In the genomic region with DNA sequence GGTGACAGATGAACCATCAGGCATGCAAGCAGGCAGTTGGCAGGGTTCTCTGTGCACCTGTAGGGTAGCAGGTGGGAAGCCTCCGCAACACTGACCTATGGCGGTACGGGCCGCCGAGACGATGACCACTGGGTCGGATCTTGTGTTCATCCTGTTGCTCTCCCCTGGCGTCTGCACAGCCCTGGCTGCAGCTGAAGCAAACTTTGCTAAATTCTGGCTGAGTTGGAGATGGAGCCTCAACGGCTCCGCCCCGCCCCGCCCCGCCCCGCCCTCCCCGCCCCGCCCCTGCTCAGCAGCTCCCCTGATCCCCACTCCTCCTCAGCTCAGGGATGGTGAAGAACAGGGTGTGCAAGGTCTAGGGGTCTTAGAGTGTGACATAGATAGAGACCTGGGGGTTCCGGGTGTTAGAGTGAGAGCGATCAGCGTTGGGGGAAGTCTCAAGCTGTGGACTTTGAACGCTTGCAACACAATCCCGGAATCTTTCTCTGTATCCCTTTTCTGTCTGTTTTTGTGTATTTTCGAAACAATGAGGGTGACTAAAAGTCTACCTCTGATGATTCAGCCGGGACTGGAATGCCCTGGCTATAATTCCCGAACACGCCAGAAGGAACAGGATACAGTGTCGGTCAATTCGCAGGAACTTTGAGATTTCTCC, we compare ENCODE assay signal across 8 mouse cellular contexts. TPM values are rescaled to one million over a fixed set of nuclear protein-coding genes. Genes with fewer than 3 reads are reported as not detected.
A peak's percentile ranks its signal among the peaks of the same experiment; 100 is the strongest.
DNase-seq lines count a peak whose midpoint lies in the region; ATAC-seq and TF ChIP-seq lines count a peak whose summit lies in the region.

TSS of gene Acat3 (minus strand) at position 450 of the 655 bp plus-strand sequence.

- TF ChIP-seq CTCF in lung, embryonic 14.5 days (IDR thresholded peaks at IDR 0.05; ENCODE audit: low read depth) = no peak

- no peak within 1 kb of the TSS for H3K9ac ChIP-seq in lung, embryonic 14.5 days
- peak within 1 kb of the TSS; percentile 54 for H3K9ac ChIP-seq in limb, embryonic 13.5 days
- no peak within 1 kb of the TSS for H3K9ac ChIP-seq in neural tube, embryonic 15.5 days (replicated peaks)

- peaks cover 27% of the 10 kb centered on the region for H3K36me3 ChIP-seq in lung, embryonic 14.5 days (ENCODE audit: insufficient read depth)
- H3K36me3 ChIP-seq in hindbrain, embryonic 10.5 days = peaks cover 34% of the 10 kb centered on the region
- peaks cover 28% of the 10 kb centered on the region for H3K36me3 ChIP-seq in limb, embryonic 13.5 days
- H3K36me3 ChIP-seq in neural tube, embryonic 15.5 days = peaks cover 29% of the 10 kb centered on the region

- WGBS in lung, embryonic 14.5 days = 11% methylated on average over 27 of the region's 27 CpGs
- WGBS in hindbrain, embryonic 10.5 days = 18% methylated on average over 27 of the region's 27 CpGs
- WGBS in limb, embryonic 13.5 days = 13% methylated on average over 27 of the region's 27 CpGs
- WGBS in neural tube, embryonic 15.5 days = 17% methylated on average over 27 of the region's 27 CpGs

- H3K4me3 ChIP-seq in lung, embryonic 14.5 days (ENCODE audit: low read depth, low read length) = peak within 1 kb of the TSS; percentile 17; the same call in 1 of the 2 replicates
- peak within 1 kb of the TSS; percentile 41 for H3K4me3 ChIP-seq in hindbrain, embryonic 10.5 days
- H3K4me3 ChIP-seq in limb, embryonic 13.5 days = peak within 1 kb of the TSS; percentile 35
- H3K4me3 ChIP-seq in neural tube, embryonic 15.5 days (replicated peaks) = peak within 1 kb of the TSS; percentile 13; the same call in 1 of the 2 replicates

- H3K4me1 ChIP-seq in lung, embryonic 14.5 days (ENCODE audit: insufficient read depth) = 0 out of 2 replicates have a peak, but pooled peaks cover 3% of the 10 kb centered on the region
- H3K4me1 ChIP-seq in hindbrain, embryonic 10.5 days (replicated peaks) = peaks cover 7% of the 10 kb centered on the region
- H3K4me1 ChIP-seq in limb, embryonic 13.5 days = peaks cover 9% of the 10 kb centered on the region
- H3K4me1 ChIP-seq in neural tube, embryonic 15.5 days = peaks cover 7% of the 10 kb centered on the region

- H3K4me2 ChIP-seq in lung, embryonic 14.5 days = peak within 1 kb of the TSS; percentile 57
- peak within 1 kb of the TSS; percentile 65 for H3K4me2 ChIP-seq in limb, embryonic 13.5 days (replicated peaks)
- peak within 1 kb of the TSS; percentile 52 for H3K4me2 ChIP-seq in neural tube, embryonic 15.5 days

- H3K9me3 ChIP-seq in lung, embryonic 14.5 days (ENCODE audit: low read depth, low read length) = no peaks in the 10 kb centered on the region
- H3K9me3 ChIP-seq in hindbrain, embryonic 10.5 days = no peaks in the 10 kb centered on the region
- no peaks in the 10 kb centered on the region for H3K9me3 ChIP-seq in limb, embryonic 13.5 days
- H3K9me3 ChIP-seq in neural tube, embryonic 15.5 days (replicated peaks) = no peaks in the 10 kb centered on the region

- no peaks in the 10 kb centered on the region for H3K27me3 ChIP-seq in lung, embryonic 14.5 days (ENCODE audit: insufficient read depth, low read length)
- H3K27me3 ChIP-seq in hindbrain, embryonic 10.5 days (ENCODE audit: insufficient read depth, poor library complexity, severe bottlenecking) = no peaks in the 10 kb centered on the region
- H3K27me3 ChIP-seq in limb, embryonic 13.5 days = no peaks in the 10 kb centered on the region
- H3K27me3 ChIP-seq in neural tube, embryonic 15.5 days (replicated peaks) = no peaks in the 10 kb centered on the region

- peak; percentile 87 for ATAC-seq in lung, embryonic 14.5 days (ENCODE audit: insufficient read depth)
- peak; percentile 87 for ATAC-seq in limb, embryonic 13.5 days (ENCODE audit: low FRiP score, low read depth)
- ATAC-seq in neural tube, embryonic 15.5 days (ENCODE audit: low FRiP score) = peak; percentile 48; the same call in 1 of the 2 replicates

- H3K27ac ChIP-seq in lung, embryonic 14.5 days (ENCODE audit: low read depth) = no peak within 1 kb of the TSS
- 0 out of 2 replicates have a peak within 1 kb of the TSS, but pooled peaks have one; percentile 16 for H3K27ac ChIP-seq in hindbrain, embryonic 10.5 days
- peak within 1 kb of the TSS; percentile 44; the same call in 1 of the 2 replicates for H3K27ac ChIP-seq in limb, embryonic 13.5 days
- H3K27ac ChIP-seq in neural tube, embryonic 15.5 days (replicated peaks) = no peak within 1 kb of the TSS

- peak; percentile 54 for DNase-seq in lung, embryonic 14.5 days
- no peak for DNase-seq in lung, postnatal 4 days
- DNase-seq in cerebellum, postnatal 25 days = peak; percentile 64 to 74
- DNase-seq in hindbrain, embryonic 10.5 days (ENCODE audit: low spot score) = no peak
- DNase-seq in layer of hippocampus, postnatal 10 days (ENCODE audit: low spot score in 2 of 2) = no peak
- no peak for DNase-seq in gastrocnemius, adult 18-20 months (ENCODE audit: low spot score)

RNA-seq across cellular contexts. Expression of gene Acat3, which starts in this region (rescaled TPM):
- polyA plus RNA-seq in lung, embryonic 14.5 days (2014; fragmentation: Nextera tagmentation; extraction: Ambion mirVana) = 0.67 and 0.69 TPM in 2 replicates
- polyA plus RNA-seq in hindbrain, embryonic 10.5 days (2016; fragmentation: Nextera tagmentation; extraction: Ambion mirVana) = 0.60 and 0.84 TPM in 2 replicates
- polyA plus RNA-seq in limb, embryonic 13.5 days (2015; fragmentation: Nextera tagmentation; extraction: Ambion mirVana) = 0.70 and 1.0 TPM in 2 replicates
- 1.1 and 1.2 TPM in 2 replicates for polyA plus RNA-seq in neural tube, embryonic 15.5 days (2015; fragmentation: Nextera tagmentation; extraction: Ambion mirVana)
- total RNA-seq in layer of hippocampus, postnatal 10 days (2021) = 1 to 10 TPM; 2.3 to 4.4 TPM
- not detected for total RNA-seq in gastrocnemius, adult 18-20 months (2021)

Comparison
In these comparisons a context has a peak if more than half of its experiments do, and no peak if none do; other contexts are left out.
1. Peak in DNase-seq, ATAC-seq, H3K4me3 ChIP-seq and H3K4me2 ChIP-seq in lung, embryonic 14.5 days; RNA of the gene not detected or under 1 TPM.
2. DNase-seq: peak in cerebellum, postnatal 25 days (2 of 2); none in lung, postnatal 4 days (0 of 2), hindbrain, embryonic 10.5 days (single experiment), layer of hippocampus, postnatal 10 days (0 of 2) and gastrocnemius, adult 18-20 months (single experiment).
3. H3K27ac ChIP-seq: peak in hindbrain, embryonic 10.5 days (single experiment) and limb, embryonic 13.5 days (single experiment); none in lung, embryonic 14.5 days (single experiment) and neural tube, embryonic 15.5 days (single experiment).
4. Peak in every context shown above with its lines, with median percentiles within 50 percentile points of each other: ATAC-seq, H3K4me2 ChIP-seq and H3K4me3 ChIP-seq.